Mouse (Mus musculus) myocyte (in vitro differentiated cells): ENCODE results near the gene Gm49336.

Experiments
- CEBPB ChIP-seq: IDR thresholded peaks from 2 replicates; pipeline ENCODE4 v1.6.1; 2011; ENCODE audit warnings: mild to moderate bottlenecking, moderate library complexity; ENCODE audit not compliant: poor library complexity, insufficient read depth, severe bottlenecking
- E2F4 ChIP-seq: IDR thresholded peaks from one replicate; pipeline ENCODE4 v1.6.1; 2011; ENCODE audit warnings: mild to moderate bottlenecking, control low read depth, moderate library complexity; ENCODE audit not compliant: insufficient read depth
- MAX ChIP-seq: IDR thresholded peaks from one replicate; pipeline ENCODE4 v1.6.1; 2011; ENCODE audit warnings: low read depth, mild to moderate bottlenecking, control low read depth
- MYOD1 ChIP-seq, 3 experiments: IDR thresholded peaks; one replicate each; pipeline ENCODE4 v1.6.1; 2011; ENCODE audit warnings: control low read depth in 2 of 3, low read depth in 2 of 3, mild to moderate bottlenecking in 2 of 3, moderate library complexity in 1 of 3; ENCODE audit not compliant: insufficient read length in 2 of 3, control insufficient read depth in 1 of 3
- MYOG ChIP-seq, 3 experiments: IDR thresholded peaks; one replicate each; pipeline ENCODE4 v1.6.1; 2011; ENCODE audit warnings: control low read depth in 2 of 3, low read depth in 2 of 3, mild to moderate bottlenecking in 2 of 3; ENCODE audit not compliant: insufficient read length in 2 of 3, control insufficient read depth in 1 of 3, insufficient read depth in 1 of 3
- POLR2A ChIP-seq: IDR thresholded peaks from one replicate; pipeline ENCODE4 v1.6.1; 2011; ENCODE audit warnings: low read depth, mild to moderate bottlenecking, control low read depth, moderate library complexity; ENCODE audit not compliant: insufficient read length
- POLR2AphosphoS2 ChIP-seq: IDR thresholded peaks from one replicate; pipeline ENCODE4 v1.6.1; 2011; ENCODE audit warnings: low read depth, control low read depth; ENCODE audit not compliant: insufficient read length
- REST ChIP-seq: IDR thresholded peaks from one replicate; pipeline ENCODE4 v1.6.1; 2011; ENCODE audit warnings: mild to moderate bottlenecking, control low read depth, moderate library complexity; ENCODE audit not compliant: insufficient read depth, insufficient read length
- TCF12 ChIP-seq: IDR thresholded peaks from one replicate; pipeline ENCODE4 v1.6.1; 2011; ENCODE audit warnings: mild to moderate bottlenecking, control low read depth; ENCODE audit not compliant: poor library complexity, insufficient read depth, severe bottlenecking
- TCF3 ChIP-seq: IDR thresholded peaks from one replicate; pipeline ENCODE4 v1.6.1; 2011; ENCODE audit warnings: low read depth, control low read depth; ENCODE audit not compliant: insufficient read length
- USF1 ChIP-seq: IDR thresholded peaks from one replicate; pipeline ENCODE4 v1.6.1; 2011; ENCODE audit warnings: low read depth, mild to moderate bottlenecking, control low read depth, moderate library complexity

GRCm38 (mm10) chr14:60196884-60197283, 54.4 kb downstream of the Gm49336 start, which contains the start of gene Atp8a2:
- TF ChIP-seq REST (no peak), CEBPB (no peak), POLR2AphosphoS2 (no peak), POLR2A (no peak), MYOD1 (IDR thresholded peaks at IDR 0.05; ENCODE audit: control insufficient read depth in 1 of 3, insufficient read length in 2 of 3, low read depth in 2 of 3) (no peak), TCF12 (no peak), MYOG (IDR thresholded peaks at IDR 0.05; ENCODE audit: control insufficient read depth in 1 of 3, insufficient read depth in 1 of 3, insufficient read length in 2 of 3, low read depth in 2 of 3) (no peak), E2F4 (no peak), USF1 (no peak), MAX (no peak), TCF3 (no peak)
